Mouse (Mus musculus) G1E (cell line): ENCODE results near the gene Gjd3.

Experiments
- CTCF ChIP-seq: IDR thresholded peaks from 2 replicates; pipeline ENCODE4 v1.5.1; 2012; ENCODE audit warnings: low read depth, low read length, inconsistent platforms, mixed read lengths
- GATA1 ChIP-seq: IDR thresholded peaks from 2 replicates; pipeline ENCODE4 v1.6.1; 2012; ENCODE audit warnings: borderline replicate concordance, low read length, inconsistent platforms, mixed read lengths
- TAL1 ChIP-seq: conservative IDR thresholded peaks from 2 replicates; pipeline ENCODE4 v1.6.1; 2012; ENCODE audit warnings: low read depth, low read length, inconsistent platforms, mixed read lengths

DNA sequence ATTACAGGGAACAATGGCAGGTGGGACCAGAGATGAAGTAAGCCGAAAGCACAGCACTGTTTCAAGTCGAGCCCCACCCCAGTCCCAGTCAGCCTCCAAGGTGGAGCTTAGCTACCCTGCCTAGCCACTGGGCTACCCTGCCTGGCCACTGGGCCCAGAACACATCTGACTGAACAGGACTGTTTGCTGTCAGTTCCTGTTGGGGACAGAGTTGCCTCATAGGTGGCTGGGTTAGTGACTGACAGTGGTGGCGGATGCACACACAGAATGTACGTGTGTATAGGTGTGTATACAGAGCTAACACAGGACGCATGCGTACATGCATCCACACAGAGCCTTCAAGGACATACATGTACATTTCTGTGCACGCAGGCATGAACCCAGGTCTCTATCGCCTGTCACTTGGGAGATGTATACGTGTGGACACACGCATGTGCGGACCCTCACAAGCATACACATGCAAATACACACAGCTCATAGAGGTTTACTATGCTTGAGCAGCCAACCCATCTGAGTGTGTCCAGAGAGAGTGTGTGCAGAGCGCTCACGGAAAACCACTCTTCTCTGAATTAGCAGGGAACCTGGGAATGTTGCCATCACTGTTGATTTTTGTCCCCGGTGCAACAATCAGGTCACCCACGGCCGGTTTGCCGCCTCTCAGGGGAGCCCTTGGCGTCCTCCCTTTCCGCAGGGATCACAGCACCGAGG lies 1.4 kb downstream of the Gjd3 start:
- TF ChIP-seq CTCF (no peak), GATA1 (no peak), TAL1 (no peak)
